Mouse (Mus musculus): ENCODE measurements at regions not wholly inside any gene's neighbourhood (a gene's known extent, or its start where the extent isn't known, plus 50 kb on each side); places are given as distances from the start of the nearest gene placed in this dataset.
A peak's percentile ranks its signal among the peaks of the same experiment; 100 is the strongest.

- no peak for ATAC-seq (ENCODE audit: low TSS enrichment)
Measured at GRCm38 (mm10) chr14:88410722-88411437, 60.3 kb downstream of the Pcdh20 start.

GRCm38 (mm10) chr14:88399270-88399669 is 71.9 kb downstream of the Pcdh20 start:
- ATAC-seq (ENCODE audit: low TSS enrichment): 0 out of 2 replicates have a peak, but pooled peaks have one; percentile 4

GRCm38 (mm10) chr14:88397187-88397586 is 74.0 kb downstream of the Pcdh20 start:
- ATAC-seq (ENCODE audit: low TSS enrichment): peak; percentile 64; the same call in 1 of the 2 replicates

GRCm38 (mm10) chr14:88395016-88395415 is 76.2 kb downstream of the Pcdh20 start:
- peak; percentile 90 for ATAC-seq (ENCODE audit: low TSS enrichment)

GRCm38 (mm10) chr14:88384553-88384952 is 86.6 kb downstream of the Pcdh20 start:
- no peak for ATAC-seq (ENCODE audit: low TSS enrichment)

- peak; percentile 99 for ATAC-seq (ENCODE audit: low TSS enrichment)
Measured at GRCm38 (mm10) chr14:88347177-88347576, 124.0 kb downstream of the Pcdh20 start.

GRCm38 (mm10) chr14:88337304-88337703 is 133.9 kb downstream of the Pcdh20 start:
- ATAC-seq (ENCODE audit: low TSS enrichment): no peak

GRCm38 (mm10) chr14:88330613-88331012 is 140.6 kb downstream of the Pcdh20 start:
- ATAC-seq (ENCODE audit: low TSS enrichment): no peak

- ATAC-seq (ENCODE audit: low TSS enrichment): no peak
Measured at GRCm38 (mm10) chr14:88326411-88326810, 144.8 kb downstream of the Pcdh20 start.

- peak; percentile 91 for ATAC-seq (ENCODE audit: low TSS enrichment)
Measured at GRCm38 (mm10) chr14:88278327-88278726, 192.9 kb downstream of the Pcdh20 start.

- peak; percentile 91 for ATAC-seq (ENCODE audit: low TSS enrichment)
Measured at GRCm38 (mm10) chr14:88264771-88265170, 206.4 kb downstream of the Pcdh20 start.

GRCm38 (mm10) chr14:88259034-88259433 is 212.2 kb downstream of the Pcdh20 start:
- ATAC-seq (ENCODE audit: low TSS enrichment): no peak

GRCm38 (mm10) chr14:88255131-88255530 is 216.1 kb downstream of the Pcdh20 start:
- no peak for ATAC-seq (ENCODE audit: low TSS enrichment)

Measured in frontal cortex, adult (tissue).